Mouse (Mus musculus) MEL (cell line): ENCODE measurements around the gene Fam19a1.

Experiments used
- CTCF ChIP-seq, 3 experiments: IDR thresholded peaks in 2 of 3; conservative IDR thresholded peaks in 1 of 3; 2 replicates each; pipeline ENCODE4 v1.5.1; 2011 to 2012; ENCODE audit warnings: low read length in 3 of 3, low read depth in 2 of 3, mild to moderate bottlenecking in 2 of 3, improper control_type of control experiment in 1 of 3, inconsistent platforms in 1 of 3, mixed read lengths in 1 of 3, moderate library complexity in 1 of 3; ENCODE audit not compliant: control insufficient read depth in 1 of 3, insufficient read depth in 1 of 3, poor library complexity in 1 of 3, severe bottlenecking in 1 of 3
- MAX ChIP-seq: IDR thresholded peaks from 2 replicates; pipeline ENCODE4 v1.6.1; 2011; ENCODE audit warnings: low read length, improper control_type of control experiment
- MAZ ChIP-seq: IDR thresholded peaks from 2 replicates; pipeline ENCODE4 v1.6.1; 2012; ENCODE audit warnings: low read depth, mild to moderate bottlenecking, inconsistent platforms, low read length, improper control_type of control experiment
- NRF1 ChIP-seq: IDR thresholded peaks from 2 replicates; pipeline ENCODE4 v1.6.1; 2014; ENCODE audit warnings: low read depth, mild to moderate bottlenecking, inconsistent platforms, low read length, improper control_type of control experiment, moderate library complexity; ENCODE audit not compliant: poor library complexity, insufficient read depth, severe bottlenecking
- POLR2A ChIP-seq, 2 experiments: IDR thresholded peaks; 2 replicates each; pipeline ENCODE4 v1.6.1; 2011 to 2012; ENCODE audit warnings: low read length in 2 of 2, mild to moderate bottlenecking in 2 of 2, control low read depth in 1 of 2, improper control_type of control experiment in 1 of 2, low read depth in 1 of 2, moderate library complexity in 1 of 2; ENCODE audit not compliant: control insufficient read depth in 1 of 2, insufficient read depth in 1 of 2, poor library complexity in 1 of 2
- SIN3A ChIP-seq: IDR thresholded peaks from 2 replicates; pipeline ENCODE4 v1.6.1; 2012; ENCODE audit warnings: low read length, improper control_type of control experiment, inconsistent platforms

GRCm38 (mm10) chr6:96631518-96631917, 518.6 kb downstream of the Fam19a1 start:
- TF ChIP-seq SIN3A (no peak), POLR2A (IDR thresholded peaks at IDR 0.05; ENCODE audit: control insufficient read depth in 1 of 2, insufficient read depth in 1 of 2, low read depth in 1 of 2, low read length in 2 of 2, poor library complexity in 1 of 2) (no peak), MAZ (no peak), NRF1 (no peak), MAX (no peak), CTCF (IDR thresholded peaks at IDR 0.05 in 2 of 3, conservative IDR thresholded peaks at IDR 0.05 in 1 of 3; ENCODE audit: control insufficient read depth in 1 of 3, insufficient read depth in 1 of 3, low read depth in 2 of 3, low read length in 3 of 3, poor library complexity in 1 of 3, severe bottlenecking in 1 of 3) (no peak)
